Mouse (Mus musculus) cortical plate, adult 2 months (tissue): ENCODE data around the gene Fthl17e. TPM values are rescaled to one million over a fixed set of nuclear protein-coding genes. Genes with fewer than 3 reads are reported as not detected.
"Not testable (repeated sequence)": the region's sequence is repeated elsewhere in the genome, so short reads cannot be mapped to it uniquely, and the experiment has no call there.

Source experiments
- H3K27ac ChIP-seq: fragments of 200-500 bp; 2 replicates; pipeline ENCODE4 v1.5.1; 2012; ENCODE audit warnings: low read length, control low read depth, inconsistent platforms; ENCODE audit not compliant: insufficient read depth
- H3K4me1 ChIP-seq: fragments of 200-500 bp; 2 replicates; pipeline ENCODE4 v1.6.1; 2011; ENCODE audit warnings: low read length; ENCODE audit not compliant: control insufficient read depth, insufficient read depth
- H3K4me3 ChIP-seq: fragments of 200-500 bp; 2 replicates; pipeline ENCODE4 v1.5.1; 2011; ENCODE audit warnings: mild to moderate bottlenecking, low read length, control low read depth; ENCODE audit not compliant: insufficient read depth
- CTCF ChIP-seq: fragments of 200-500 bp; IDR thresholded peaks from 2 replicates; pipeline ENCODE4 v1.5.1; 2011; ENCODE audit warnings: mild to moderate bottlenecking, control low read depth, low read length; ENCODE audit not compliant: insufficient read depth; ENCODE audit errors: extremely low read depth
- POLR2A ChIP-seq: fragments of 200-500 bp; IDR thresholded peaks from 2 replicates; pipeline ENCODE4 v1.6.1; 2011; ENCODE audit warnings: mild to moderate bottlenecking, low read length, control low read depth; ENCODE audit not compliant: insufficient read depth; ENCODE audit errors: extremely low read depth
- polyA plus RNA-seq: library from polyadenylated mRNA; depleted of rRNA; stranded (reverse); fragments of >200 nt; gene quantifications from 2 replicates; pipeline ENCODE4 v1.2.3, GENCODE M21; 2012; rRNA removed

Fthl17e gene
- polyA plus RNA-seq, result not detected in 2 replicates

GRCm38 (mm10) chrX:9033193-9033592 is at the start of gene Fthl17e:
Gene Fthl17e (plus strand): TSS chrX:9033493.
- not testable (repeated sequence) for H3K4me3 ChIP-seq, H3K4me1 ChIP-seq, H3K27ac ChIP-seq

- H3K4me3 ChIP-seq, H3K4me1 ChIP-seq, H3K27ac ChIP-seq: not testable (repeated sequence)
Measured at GRCm38 (mm10) chrX:8986655-8987054, 46.6 kb upstream of the Fthl17e start, which contains the start of gene Fthl17d. Gene Fthl17d (minus strand): TSS chrX:8986755.

DNA sequence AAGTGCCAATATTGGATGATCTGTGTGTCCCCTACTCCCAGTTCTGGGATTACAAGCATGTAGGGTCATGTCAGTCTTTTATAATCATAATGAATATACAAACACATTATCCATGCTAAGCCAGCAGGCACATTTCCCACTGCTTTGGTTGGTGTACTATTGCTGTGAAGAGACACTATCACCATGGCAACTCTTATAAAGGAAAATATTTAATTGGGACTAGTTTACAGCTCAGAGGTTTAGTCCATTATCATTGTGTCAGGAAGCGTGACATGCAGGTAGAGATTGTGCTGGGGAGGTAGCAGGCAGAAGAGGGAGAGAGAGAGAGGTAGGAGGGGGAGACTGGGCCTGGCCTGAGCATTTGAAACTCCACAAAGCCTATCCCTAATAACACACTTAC is 17.2 kb upstream of the Fthl17e start:
- TF ChIP-seq CTCF (no peak), POLR2A (no peak)
- H3K27ac ChIP-seq, result no peak overlapping the region
- H3K4me1 ChIP-seq, result no peaks in the 10 kb centered on the region
- no peak overlapping the region for H3K4me3 ChIP-seq

DNA sequence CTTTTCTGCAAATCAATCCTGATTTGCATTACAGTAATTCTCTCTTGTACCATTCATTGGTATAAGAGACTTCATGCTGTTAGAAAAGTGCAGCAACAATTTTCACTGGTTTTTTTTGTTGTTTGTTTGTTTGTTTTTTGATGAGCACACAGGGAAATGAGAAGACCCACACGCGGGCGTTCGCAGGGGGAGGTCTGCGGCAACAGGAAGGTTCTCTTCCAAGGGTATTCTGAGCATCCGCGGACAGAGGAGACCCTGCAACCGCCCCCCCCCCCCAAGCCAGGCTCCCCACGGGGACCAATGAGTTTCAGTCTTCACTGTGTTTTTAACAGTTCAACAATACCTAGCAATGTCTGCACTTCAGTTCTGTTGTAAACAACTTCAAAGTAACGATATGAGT is 13.8 kb upstream of the Fthl17e start:
- H3K27ac ChIP-seq, result no peak overlapping the region
- H3K4me1 ChIP-seq, result no peaks in the 10 kb centered on the region
- TF ChIP-seq POLR2A (no peak), CTCF (no peak)
- H3K4me3 ChIP-seq, result no peak overlapping the region

- H3K4me1 ChIP-seq, H3K4me3 ChIP-seq, H3K27ac ChIP-seq: not testable (repeated sequence)
Measured at GRCm38 (mm10) chrX:9041611-9042010, 8.3 kb downstream of the Fthl17e start.

- not testable (repeated sequence) for H3K4me1 ChIP-seq, H3K4me3 ChIP-seq, H3K27ac ChIP-seq
- TF ChIP-seq CTCF, result peak; percentile 18; the same call in 1 of the 2 replicates
Measured at GRCm38 (mm10) chrX:9060952-9061351, 27.7 kb downstream of the Fthl17e start.

- TF ChIP-seq POLR2A (no peak), CTCF (no peak)
Measured at GRCm38 (mm10) chrX:9062101-9062500, 28.8 kb downstream of the Fthl17e start.

DNA sequence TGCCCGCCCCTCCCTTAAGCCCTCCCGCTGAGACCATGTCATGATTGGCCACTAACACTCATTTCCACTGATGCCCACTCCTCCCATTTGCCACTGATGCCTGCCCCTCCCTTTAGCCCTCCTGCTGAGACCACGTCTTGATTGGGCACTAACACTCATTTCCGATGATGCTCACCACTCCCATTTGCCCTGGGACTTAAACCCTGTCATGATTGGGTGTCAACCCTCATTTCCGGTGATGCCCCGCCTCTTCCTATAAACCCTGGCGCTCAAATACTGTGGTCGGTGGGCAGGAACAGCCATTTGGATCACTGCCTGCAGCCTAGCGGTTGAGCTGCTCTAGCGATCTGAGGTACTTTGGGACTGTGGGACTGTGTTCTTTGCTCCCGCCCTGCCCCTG is 29.4 kb downstream of the Fthl17e start, which contains the start of gene Fthl17f:
Gene Fthl17f (plus strand): TSS at position 301 of the 400 bp plus-strand sequence.
- H3K4me1 ChIP-seq, H3K4me3 ChIP-seq, H3K27ac ChIP-seq: not testable (repeated sequence)

More at GRCm38 (mm10) chrX:9062101-9062500, 28.8 kb downstream of the Fthl17e start:
- Histone ChIP-seq H3K4me3 (no peak overlapping the region), H3K27ac (no peak overlapping the region), H3K4me1 (no peaks in the 10 kb centered on the region)

DNA sequence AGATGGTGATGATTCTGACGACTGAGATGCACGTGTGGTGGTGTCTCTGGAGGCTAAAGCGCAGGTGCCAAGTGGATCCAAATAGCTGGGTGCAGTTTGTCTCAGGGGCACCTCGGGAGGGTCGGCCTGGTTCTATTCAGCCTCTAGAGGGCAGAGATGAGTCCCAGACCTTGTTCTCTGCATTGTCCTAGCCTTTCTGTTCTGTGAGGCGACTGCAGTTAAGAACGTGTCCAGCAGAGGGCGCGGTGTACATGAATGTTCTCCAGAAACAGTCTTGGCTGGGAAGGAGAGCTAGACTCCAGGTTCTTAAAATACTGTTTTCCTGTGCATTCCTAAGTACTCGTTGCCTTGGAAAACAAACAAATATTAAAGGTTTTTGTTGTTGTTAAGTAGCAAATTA is 44.4 kb downstream of the Fthl17e start:
- H3K4me3 ChIP-seq, H3K27ac ChIP-seq, H3K4me1 ChIP-seq: not testable (repeated sequence)
- peak; percentile 31; the same call in 1 of the 2 replicates for TF ChIP-seq CTCF

Other genes starting within 250 kb of the Fthl17e start
- gene Ssxb5, start 229.8 kb upstream of the Fthl17e start, polyA plus RNA-seq, result not detected in 2 replicates
- not detected in 2 replicates for gene Gm6592, start 189.5 kb upstream of the Fthl17e start, polyA plus RNA-seq
- 0.46 and 0.55 TPM in 2 replicates for gene Gm5751, start 159.2 kb upstream of the Fthl17e start, polyA plus RNA-seq
- gene B630019K06Rik, start 141.1 kb upstream of the Fthl17e start, polyA plus RNA-seq, result 22.3 and 24.0 TPM in 2 replicates
- not detected in 2 replicates for gene Fthl17b, start 70.5 kb upstream of the Fthl17e start, polyA plus RNA-seq
- not detected in 2 replicates for gene Fthl17c, start 56.9 kb upstream of the Fthl17e start, polyA plus RNA-seq
- gene Fthl17d, start 46.7 kb upstream of the Fthl17e start, polyA plus RNA-seq, result not detected in 2 replicates
- gene Fthl17f, start 29.5 kb downstream of the Fthl17e start, polyA plus RNA-seq, result not detected in 2 replicates
- gene 4930402K13Rik, start 71.1 kb downstream of the Fthl17e start, polyA plus RNA-seq, result not detected in 2 replicates
- 1.1 and 1.2 TPM in 2 replicates for gene Lancl3, start 166.4 kb downstream of the Fthl17e start, polyA plus RNA-seq
- gene Gm14862, start 223.4 kb downstream of the Fthl17e start, polyA plus RNA-seq, result not detected in 2 replicates
- gene Xk, start 239.3 kb downstream of the Fthl17e start, polyA plus RNA-seq, result 8.7 TPM in 2 replicates